Mouse (Mus musculus): ENCODE measurements around the gene Cnbd2.
"Not testable (repeated sequence)": the region's sequence is repeated elsewhere in the genome, so short reads cannot be mapped to it uniquely, and the experiment has no call there.

DNA sequence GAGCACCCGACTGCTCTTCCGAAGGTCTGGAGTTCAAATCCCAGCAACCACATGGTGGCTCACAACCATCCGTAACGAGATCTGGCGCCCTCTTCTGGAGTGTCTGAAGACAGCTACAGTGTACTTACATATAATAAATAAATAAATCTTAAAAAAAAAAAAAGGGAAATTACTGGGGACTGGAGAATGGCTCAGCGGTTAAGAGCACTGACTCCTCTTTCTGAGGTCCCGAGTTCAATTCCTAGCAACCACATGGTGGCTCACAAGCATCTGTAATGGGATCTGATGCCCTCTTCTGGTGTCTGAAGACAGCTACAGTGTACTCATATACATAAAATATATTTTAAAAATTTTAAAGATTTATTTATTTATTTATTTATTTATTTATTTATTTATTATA, 99.2 kb downstream of the Cnbd2 start:
- not testable (repeated sequence) for TF ChIP-seq CTCF (IDR thresholded peaks at IDR 0.05; ENCODE audit: control insufficient read depth, insufficient read depth, low read length); POLR2A (IDR thresholded peaks at IDR 0.05; ENCODE audit: borderline replicate concordance, control insufficient read depth, low read depth, low read length)
